Mouse (Mus musculus) urinary bladder, postnatal 4 days (tissue): ENCODE measurements at regions not wholly inside any gene's neighbourhood (a gene's known extent, or its start where the extent isn't known, plus 50 kb on each side); places are given as distances from the start of the nearest gene placed in this dataset.
A peak's percentile ranks its signal among the peaks of the same experiment; 100 is the strongest.

Source experiments
- DNase-seq, 2 experiments: peaks; one replicate each; pipeline ENCODE4 v3.0.0; 2021 to 2022; ENCODE audit warnings: low spot score in 2 of 2

DNA sequence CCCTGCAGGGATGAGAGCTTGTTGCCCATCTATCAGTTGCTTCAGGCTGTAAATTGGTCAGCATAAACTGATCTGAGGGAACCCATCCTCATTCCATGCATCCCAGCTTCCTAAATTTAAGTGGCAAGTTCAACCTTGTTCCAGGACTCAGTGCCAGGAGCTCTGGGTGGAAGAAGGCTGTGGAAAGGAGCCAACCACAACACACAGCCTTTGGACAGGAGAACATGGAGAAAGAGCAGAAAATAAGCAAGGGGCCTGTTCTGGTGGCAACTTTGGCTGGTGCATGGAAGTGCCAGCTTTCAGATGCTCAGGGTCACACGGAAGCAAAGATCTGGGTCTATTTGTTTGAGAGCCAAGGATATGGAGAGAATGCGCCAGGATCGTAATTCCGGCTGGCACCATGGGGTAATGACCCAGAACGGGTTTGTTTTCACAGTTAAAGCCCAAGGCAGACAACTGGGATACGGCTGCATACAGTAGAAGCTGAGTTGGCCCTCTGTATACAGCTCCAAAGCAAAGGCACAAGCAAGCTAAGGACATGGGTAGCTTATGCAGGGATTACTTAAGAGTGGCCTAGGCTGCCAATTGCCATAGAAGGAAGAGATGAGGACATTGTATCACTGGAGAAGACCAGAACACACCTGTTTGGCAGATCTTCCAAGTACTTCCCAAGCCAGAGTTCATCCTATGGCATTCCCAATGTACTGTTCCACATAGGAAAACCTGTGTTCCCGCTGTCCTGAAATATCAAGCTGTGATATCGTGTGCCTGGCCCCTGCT lies 364.2 kb upstream of the Mgmt start:
- DNase-seq, result no peak

DNA sequence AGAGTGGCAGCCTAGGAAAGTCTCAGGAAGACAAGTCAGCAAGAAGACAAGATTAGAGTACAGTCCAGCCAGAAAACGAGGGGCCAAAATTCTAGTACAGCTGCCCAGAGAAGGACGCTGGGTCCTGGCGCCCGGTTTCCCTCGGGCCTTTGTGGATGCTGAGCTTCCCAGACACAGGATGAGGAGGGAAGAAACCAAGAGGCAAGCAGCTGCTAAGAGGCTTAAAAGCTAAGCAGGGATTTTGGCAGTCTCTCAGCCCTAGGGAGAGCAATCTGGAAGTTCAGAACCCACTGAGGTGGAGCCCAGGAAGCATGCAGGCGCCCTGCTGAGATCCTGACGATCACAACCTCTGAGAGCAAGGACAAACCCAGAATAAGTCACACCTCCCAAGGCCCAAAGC lies 363.1 kb upstream of the Mgmt start:
- no peak for DNase-seq

DNA sequence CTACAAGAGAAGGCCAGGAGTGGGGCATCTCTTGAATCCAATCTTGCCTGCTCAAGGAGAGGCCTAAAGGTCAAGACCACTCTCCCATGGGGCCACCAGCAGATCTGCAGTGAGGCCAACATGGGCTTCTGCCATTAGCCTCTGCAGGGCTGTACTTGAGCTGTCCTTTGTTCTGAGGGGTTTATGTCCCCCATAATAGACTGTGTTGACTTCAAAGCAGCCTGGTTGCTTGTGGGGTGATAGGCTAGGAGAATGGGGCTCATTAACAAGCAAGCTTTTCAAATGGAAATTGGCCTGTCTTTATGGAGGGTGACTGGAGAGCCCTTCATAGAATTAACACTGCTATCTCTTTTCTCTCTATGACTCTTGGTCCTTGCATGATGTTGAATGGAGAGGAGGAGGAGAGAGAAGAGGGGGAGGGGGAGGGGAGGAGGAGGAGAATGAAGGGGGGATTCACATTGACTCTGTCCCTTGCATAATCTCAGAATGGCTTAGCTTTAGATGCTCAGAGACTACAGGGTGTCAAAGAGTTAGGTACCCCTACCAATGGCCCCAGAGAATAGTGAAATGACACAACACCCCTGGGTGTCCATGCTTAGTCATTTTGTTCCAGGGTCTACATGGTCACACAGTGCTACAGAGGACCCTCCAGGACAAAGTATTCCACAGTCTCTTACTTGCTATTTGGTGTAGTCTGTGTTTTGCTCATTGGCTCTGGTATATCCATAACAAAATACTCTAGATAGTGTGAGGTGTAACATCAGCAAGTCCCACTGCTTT lies 352.3 kb upstream of the Mgmt start:
- DNase-seq, result no peak

DNA sequence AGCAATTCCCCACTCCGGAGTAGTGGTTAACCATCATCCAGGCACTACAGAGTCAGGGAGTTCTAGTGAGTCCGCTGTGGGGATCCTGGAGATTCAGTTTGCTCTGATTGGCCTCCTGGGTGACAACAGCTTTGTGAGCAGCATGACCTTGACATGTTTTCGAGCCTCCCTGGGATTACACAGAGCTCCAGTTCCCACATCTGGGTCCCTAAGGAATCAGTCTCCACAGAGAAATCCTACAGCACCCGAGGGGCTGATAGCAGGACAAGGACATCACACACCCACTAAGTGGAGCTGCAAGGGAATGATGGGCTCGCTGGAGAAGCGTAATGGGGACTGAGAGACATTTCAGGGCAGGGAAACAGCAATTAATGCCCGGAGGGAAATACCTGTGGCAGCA lies 351.5 kb upstream of the Mgmt start:
- no peak for DNase-seq

DNA sequence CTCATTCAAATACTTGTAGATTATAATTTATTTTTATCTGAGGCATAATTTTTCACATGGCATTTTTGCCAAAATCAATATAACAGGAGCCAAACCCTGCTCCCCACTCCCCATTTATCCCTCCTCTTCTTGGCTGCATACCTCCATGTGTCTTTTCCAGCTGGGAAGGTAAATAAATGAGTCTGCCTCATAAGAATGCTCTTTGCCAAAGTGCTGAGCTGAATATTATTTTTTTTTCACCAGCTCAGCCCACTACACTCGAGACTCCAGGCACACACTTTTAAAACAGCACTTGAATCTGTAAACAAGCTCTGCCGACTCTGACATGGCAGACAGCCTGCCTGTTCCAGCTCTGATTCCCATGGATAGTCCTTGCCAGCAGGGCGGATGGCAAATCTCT lies 346.6 kb upstream of the Mgmt start:
- no peak for DNase-seq

DNA sequence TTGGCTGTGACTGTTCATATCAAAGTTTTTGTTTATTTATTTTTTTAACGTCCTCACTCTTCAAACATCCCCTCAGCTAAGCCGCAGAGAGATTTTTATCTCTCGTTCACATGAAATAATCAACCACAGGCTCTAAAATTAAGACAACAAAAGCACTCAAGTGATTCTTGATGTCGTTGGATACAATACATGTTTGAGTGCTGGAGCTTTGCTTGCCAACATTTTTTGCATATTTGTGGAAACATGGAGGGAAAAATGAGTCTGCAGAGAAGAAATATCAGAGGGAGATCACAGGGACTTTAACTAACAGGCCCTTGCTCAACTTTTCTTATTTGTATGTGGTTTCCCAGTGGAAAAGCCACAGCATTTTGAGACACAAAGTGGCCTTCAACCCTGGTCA lies 338.0 kb upstream of the Mgmt start:
- DNase-seq, result no peak

DNA sequence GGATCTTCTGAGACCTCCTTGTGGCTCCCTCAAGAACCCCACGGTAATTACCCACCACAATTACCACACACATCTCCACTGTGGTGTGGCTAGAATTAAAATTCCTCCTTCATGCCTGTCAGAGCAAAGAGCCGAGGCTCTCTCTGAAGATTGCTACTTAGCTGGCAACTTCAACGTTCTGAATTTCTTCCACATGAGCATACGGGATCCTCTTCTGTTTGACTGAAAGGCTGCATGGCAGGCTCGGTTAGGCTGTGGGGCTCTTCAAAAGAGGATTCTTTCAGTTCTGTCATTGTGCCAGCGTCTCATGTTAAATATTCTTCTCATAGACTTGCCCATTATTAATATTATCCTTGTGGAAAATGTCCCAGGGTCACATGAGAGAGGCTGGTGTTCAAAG lies 334.9 kb upstream of the Mgmt start:
- no peak for DNase-seq

DNA sequence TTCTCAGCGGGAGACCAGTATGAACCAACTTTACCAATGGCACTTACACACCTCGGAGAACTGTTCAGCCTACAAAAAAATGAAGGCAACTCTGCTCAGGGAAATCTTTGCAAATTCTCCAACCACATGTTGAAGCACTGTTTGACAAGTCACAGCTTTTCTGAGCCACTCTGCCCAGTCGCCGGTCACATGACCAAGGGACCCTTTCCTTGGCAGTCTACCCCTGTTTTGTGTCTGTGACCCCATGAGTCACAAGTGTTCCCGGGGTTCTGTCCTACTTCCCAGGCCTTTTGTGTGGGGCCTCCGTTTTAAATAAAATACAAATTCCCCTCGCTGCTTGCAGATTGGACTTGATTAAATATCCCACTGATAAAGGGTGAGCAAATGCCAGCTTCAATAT lies 323.5 kb upstream of the Mgmt start:
- DNase-seq, result no peak

DNA sequence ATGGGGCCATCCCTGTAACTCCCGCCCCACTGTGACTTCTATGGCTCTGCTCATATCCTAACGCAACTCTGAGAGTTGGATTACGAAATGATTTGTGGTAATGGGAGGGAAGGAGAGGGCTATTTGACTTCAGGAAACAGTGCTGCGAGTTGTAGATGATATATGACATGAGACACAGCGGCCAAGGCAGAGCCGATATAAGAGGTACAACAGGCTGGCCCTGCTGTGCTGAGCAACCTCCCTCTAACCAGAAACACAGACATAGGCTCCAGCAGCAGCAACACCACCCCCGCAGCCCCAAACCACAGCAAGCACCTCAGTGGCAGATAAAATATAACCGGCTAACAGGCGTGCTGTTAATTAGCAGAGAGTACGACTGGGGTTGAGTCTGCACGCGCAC lies 312.5 kb upstream of the Mgmt start:
- no peak for DNase-seq

DNA sequence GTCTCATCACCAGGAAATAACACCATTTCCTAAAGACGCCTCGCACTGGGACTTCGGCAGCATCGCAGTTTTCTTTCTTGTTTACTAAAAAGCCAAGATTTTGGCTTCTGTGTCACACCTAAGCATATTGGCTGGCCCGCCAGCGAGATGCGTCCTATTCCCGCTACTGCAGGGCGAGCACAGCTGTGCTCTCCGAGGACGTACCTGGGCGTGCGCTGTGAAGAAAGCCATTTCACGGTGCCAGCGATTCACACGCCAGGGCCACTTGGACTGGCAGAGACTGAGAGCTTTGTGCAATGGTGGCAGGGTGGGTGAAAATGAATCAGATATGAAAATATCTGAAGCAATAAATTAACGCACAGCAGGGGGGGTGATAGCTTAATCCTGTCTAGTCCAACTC lies 310.1 kb upstream of the Mgmt start:
- no peak for DNase-seq

DNA sequence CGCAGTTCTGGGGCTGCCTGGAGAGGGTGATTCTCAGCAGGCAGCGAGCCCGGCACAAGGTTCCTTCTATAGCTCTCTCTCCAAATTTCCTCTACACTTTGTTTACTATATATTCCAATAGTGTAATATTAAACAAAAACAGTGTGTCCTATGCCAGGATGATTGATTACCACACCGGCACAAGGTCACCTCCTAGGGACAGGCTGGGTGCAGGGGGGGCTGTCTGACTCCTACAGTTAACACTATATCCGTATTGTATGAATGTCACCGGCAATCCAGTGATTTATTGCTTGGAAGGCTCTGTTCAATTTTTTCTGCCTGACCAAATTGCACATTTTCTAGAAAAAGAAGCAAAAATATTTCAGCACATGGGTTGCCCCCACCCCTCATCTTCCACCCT lies 305.9 kb upstream of the Mgmt start:
- DNase-seq, result no peak

DNA sequence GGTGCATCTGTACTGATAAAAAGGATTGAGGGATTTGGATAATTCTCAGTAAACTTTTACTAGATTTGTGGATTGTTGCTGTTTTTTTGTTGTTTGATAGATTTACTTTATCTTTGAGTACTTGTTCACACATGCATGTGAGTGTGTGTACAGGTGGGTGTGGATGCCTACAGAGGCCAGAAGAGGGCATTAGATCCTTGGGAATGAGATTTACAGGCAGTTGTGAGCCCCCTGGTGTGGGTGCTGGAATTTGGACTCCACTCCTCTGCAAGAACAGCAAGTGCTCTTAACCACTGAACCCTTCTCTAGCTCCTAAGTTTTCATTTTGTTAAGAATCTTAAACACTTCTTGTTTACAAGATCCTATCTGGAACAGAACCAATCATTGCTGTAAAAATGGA lies 303.5 kb upstream of the Mgmt start:
- no peak for DNase-seq

DNA sequence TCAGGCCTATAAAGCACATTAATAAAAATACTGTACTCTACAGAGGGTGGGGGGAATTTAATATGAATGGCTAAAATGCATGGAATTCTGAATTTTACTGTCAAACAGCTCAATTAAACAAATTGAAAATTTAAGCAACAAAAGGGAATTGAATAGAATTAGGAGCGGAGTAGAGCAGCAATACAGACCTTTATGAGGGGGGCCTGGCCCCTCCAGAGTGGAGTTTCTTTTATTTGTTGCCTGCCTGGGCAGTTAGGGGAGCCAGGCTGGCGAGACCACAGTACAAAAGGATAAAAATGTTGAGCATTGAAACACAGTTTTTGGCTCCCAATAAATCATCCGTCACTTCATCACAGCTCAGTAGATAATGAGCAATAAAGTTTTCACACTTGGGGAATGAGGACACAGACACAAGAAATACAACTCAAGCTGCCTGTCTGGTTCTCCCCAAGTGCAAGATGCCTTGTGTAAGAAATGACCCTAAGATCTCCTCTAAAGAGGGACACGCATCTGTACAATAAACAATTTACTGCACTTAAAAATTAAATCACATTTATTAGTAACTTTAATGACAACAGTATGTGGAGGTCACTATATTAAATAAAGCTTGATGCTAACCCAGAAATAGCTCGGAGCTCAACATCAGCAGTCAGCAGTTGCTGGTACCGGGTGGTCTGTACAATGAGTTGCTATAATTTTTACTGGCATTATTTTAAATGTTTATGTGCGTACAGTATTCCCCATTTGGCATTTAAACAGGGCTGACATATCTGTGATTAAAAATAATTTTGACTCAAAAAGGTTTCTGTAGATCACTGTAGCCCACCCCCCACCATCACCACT lies 286.9 kb upstream of the Mgmt start:
- no peak for DNase-seq

DNA sequence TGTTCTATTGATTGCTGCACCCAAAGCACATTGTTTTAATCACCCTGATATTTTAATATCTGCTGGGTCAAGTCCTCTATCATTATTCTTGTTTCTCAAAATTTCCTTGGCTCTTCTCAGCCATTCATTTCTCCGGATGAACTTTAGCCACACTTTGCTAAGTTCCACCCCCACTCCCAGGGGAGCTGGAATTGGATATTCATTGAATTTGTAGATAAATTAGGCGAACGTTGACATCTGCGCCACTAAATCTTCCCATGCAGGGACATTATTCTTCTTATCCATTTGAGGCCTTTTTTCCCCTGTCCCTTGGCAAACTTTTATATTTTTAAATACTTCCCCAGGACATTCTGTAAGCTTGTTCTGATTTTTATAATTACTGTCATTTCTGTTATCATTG lies 280.9 kb upstream of the Mgmt start:
- DNase-seq, result no peak

DNA sequence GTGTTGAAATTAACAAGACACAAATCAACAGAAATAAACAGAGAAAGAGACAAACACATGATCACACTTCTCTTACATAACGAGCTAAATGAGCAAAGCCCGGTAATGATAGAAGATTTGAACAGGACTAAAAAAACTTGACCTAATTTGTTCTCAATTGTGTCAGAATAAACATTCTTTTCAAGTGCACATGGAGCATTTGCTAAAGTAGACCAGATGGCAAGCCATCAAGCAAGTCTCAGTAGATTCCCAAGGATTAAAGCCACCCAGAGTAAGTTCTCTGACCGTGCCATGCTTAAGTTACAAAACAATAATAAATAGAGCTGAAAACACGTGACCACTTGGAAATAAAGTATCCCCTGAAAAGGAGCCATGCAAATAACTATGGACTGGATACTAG lies 269.9 kb upstream of the Mgmt start:
- DNase-seq, result no peak

DNA sequence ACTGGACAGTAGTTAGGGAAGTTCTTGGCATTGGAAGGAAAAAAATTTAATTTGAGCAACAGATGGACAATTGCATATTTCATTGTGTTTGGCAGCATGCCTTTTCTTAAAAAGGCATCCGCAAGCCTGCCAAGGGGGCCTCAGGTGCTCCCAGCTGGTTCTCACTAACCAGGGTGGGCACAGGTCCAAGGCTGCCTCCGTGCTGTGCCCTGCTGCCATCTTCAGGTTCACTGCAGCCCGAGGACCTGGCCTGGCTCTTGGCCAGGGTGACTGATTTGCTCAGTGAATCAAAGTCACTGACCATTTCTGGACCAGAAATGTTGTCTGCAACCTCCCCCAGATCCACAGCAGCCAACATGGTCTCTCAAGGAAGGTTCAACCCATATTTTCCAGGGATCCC lies 263.3 kb upstream of the Mgmt start:
- peak in 1 of 2 experiments; percentile 23 for DNase-seq

DNA sequence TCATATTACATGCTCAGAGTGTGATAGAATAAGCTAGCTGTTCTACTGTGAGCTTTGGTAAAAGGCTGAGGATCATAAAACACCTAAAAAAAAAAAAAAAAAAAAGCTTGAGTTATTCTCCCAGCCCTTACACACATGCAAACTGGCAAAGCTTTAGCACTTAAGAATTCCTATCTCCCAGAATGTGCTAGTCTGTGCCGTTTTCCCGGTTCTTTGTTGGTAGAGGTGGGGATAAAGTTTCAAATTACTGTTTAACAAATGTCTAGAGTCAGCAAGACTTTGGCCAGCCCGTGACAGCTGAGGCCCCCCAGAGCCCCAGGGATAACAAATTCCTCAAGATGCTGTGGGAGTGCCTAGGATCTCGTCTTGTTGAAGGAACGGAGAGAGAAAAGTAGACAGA lies 254.3 kb upstream of the Mgmt start:
- DNase-seq, result peak in 1 of 2 experiments; percentile 19

DNA sequence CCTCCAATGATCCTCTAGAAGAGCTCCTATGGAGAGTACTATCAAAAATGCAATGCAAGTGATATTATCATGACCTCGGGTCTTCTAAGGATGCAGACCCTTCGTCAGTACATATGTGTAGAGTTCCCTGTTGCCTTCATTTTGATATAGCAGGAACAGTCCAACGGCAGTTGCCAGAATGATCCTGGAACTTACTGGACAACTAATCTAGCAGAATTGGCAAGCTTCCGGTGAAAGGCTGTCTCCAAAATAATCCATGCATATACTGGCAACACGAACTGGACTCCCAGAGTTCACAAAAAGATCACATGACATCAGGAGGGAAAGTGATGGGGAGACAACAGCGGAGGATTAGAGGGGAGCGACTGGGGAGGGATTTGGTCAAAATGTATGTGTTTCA lies 253.6 kb upstream of the Mgmt start:
- DNase-seq, result no peak

DNA sequence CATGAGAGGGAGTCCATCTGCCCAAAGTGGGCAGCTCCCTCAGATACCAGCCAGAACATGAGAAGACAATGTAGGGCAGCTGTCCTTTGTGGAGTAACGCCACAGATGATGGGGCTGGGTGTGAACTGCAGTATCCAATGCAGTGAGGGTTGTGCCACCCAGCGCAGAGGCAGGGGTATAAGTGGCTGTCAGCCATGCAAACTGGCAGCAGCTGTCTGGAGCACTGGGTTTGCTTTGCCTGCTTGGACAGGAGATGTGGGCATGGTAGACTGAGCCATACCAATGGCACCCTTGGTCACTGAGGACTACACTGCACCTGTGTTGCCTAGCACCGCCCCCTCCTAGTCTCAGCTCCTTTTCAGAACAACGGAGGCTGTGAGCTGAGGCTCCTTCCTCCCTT lies 244.6 kb upstream of the Mgmt start:
- DNase-seq, result no peak

DNA sequence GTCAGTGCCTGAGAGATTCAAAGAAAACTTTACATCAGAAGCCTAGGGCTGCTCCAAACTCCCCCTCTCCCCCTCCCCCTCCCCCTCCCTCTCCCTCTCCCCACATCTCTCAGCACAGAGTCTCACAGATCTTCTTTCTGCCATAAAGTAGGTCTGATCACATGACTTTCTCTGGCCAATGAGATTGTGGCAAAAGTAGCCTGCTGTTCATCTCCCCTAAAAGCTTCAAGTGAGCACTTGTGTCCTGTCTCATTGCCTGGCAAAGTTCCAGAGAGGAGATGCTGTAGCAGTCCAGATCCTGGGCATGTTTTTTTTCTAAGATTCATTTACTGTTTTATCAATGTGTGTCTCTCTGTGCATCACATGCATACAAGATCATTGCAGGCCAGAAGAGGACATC lies 234.5 kb upstream of the Mgmt start:
- no peak for DNase-seq

DNA sequence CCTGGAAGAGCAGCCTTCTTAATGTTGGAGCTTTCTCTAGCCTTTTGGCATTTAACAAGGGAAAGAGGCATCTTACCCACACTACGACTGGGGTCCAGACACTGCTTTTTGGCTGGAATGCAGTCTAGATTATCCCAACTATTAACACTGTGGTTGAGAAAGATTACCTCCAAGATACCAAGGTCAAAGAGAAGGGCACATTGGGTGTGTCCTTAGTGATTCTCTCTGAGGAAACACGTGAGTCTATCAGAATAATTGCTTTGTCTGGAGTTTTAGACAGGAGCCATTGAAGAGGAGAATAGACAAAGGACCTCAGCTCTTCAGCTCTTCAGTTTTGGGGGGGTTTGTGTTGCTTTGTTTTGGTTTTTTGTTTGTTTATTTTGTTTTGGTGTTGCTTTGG lies 234.0 kb upstream of the Mgmt start:
- DNase-seq, result no peak

DNA sequence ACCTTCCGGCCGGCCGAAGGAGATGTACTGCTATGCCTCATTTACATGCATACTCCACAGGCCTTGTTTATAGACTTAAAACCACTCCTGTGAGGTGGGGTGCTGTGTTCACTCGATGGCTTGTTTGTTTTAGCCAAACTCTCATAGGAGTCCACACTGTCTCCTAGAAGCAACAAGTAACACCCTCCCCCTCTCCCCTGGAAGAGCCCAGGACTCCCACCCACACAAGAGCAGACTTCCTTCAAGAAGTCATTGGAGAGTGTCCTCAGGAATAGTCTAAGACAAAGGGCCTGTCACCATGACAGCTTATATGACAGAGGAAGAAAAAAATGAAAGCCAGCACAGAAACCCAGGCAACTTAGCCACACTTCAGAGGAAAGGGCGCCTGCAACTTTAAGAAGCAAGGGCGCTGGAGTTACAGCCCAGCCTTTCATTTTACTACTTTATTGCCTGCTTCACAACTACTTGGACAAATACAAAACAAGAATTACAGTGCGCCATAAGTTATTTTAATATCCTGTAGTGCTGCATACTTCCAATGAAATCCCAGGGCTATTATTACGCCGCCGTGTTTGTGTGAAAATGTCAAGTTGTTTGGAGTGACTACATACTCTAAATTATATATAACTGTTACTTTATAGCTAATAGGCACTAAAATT lies 229.9 kb upstream of the Mgmt start:
- no peak for DNase-seq
